Mouse (Mus musculus) embryonic facial prominence, embryonic 10.5 days (tissue): Measurements from ENCODE around the gene Acsl5. TPM values are rescaled to one million over a fixed set of nuclear protein-coding genes. Genes with fewer than 3 reads are reported as not detected.

Source experiments
- DNase-seq: peaks from one replicate; pipeline ENCODE4 v3.0.0-alpha.2; 2017; ENCODE audit warnings: low spot score
- H3K27ac ChIP-seq: fragments of 300-500 bp; sonication (generic); replicated peaks from 2 replicates; pipeline ENCODE4 v1.5.1; 2016; ENCODE audit warnings: mild to moderate bottlenecking
- H3K27me3 ChIP-seq: fragments of 300-500 bp; sonication (generic); replicated peaks from 2 replicates; pipeline ENCODE4 v1.6.1; 2016; ENCODE audit warnings: low read depth, mild to moderate bottlenecking; ENCODE audit not compliant: poor library complexity, severe bottlenecking
- H3K36me3 ChIP-seq: fragments of 300-500 bp; sonication (generic); replicated peaks from 2 replicates; pipeline ENCODE4 v1.6.1; 2016; ENCODE audit warnings: mild to moderate bottlenecking, moderate library complexity
- H3K4me1 ChIP-seq: fragments of 300-500 bp; sonication (generic); 2 replicates; pipeline ENCODE4 v1.6.1; 2016
- H3K4me3 ChIP-seq: fragments of 300-500 bp; sonication (generic); 2 replicates; pipeline ENCODE4 v1.5.1; 2016; ENCODE audit warnings: mild to moderate bottlenecking, moderate library complexity
- H3K9me3 ChIP-seq: fragments of 300-500 bp; sonication (generic); 2 replicates; pipeline ENCODE4 v1.6.1; 2016; ENCODE audit warnings: mild to moderate bottlenecking
- WGBS: fragments of 180-500 bp; shearing (Covaris S2); methylation state at CpG from one replicate; pipeline ENCODE4 v1.1.7; 2016; 5-methylcytosine and 5-hydroxymethylcytosine counted together
- polyA plus RNA-seq: library from polyadenylated mRNA; unstranded; fragments of >200 nt; fragmentation: Nextera tagmentation; extraction: Ambion mirVana; gene quantifications from 2 replicates; pipeline ENCODE4 v1.2.1, GENCODE M21; 2016

Gene Acsl5
- polyA plus RNA-seq, 1 experiment from 2014 or later, result 27.4 TPM

DNA sequence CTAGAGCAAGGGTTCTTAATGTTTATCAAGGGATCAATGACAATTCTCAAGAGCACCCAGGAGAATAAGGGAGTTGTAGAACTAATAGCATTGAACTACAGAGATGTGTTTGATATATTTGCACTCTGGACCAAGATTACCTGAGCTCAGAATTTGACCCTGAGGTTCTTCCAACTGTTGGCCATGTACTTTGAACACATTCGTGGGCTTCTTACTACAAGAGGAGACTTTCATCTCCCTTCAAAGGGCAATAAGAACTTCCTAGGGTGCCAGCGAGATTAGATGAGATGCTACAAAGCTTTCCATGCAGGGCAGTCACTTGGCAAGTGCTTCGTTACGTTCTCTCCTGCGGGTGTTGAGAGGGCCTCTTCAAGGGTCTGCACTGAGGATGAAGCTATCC lies 4.2 kb upstream of the Acsl5 start:
- Histone ChIP-seq H3K27me3 (no peaks in the 10 kb centered on the region), H3K36me3 (no peaks in the 10 kb centered on the region), H3K9me3 (no peaks in the 10 kb centered on the region), H3K4me1 (peaks cover 8% of the 10 kb centered on the region), H3K27ac (no peak overlapping the region), H3K4me3 (no peak overlapping the region)
- no peak for DNase-seq
- 87% methylated on average over 5 of the region's 5 CpGs for WGBS

- Histone ChIP-seq H3K27ac (no peak overlapping the region), H3K9me3 (no peaks in the 10 kb centered on the region), H3K36me3 (no peaks in the 10 kb centered on the region), H3K4me3 (no peak overlapping the region), H3K27me3 (no peaks in the 10 kb centered on the region), H3K4me1 (peaks cover 12% of the 10 kb centered on the region)
- WGBS, result 76% methylated on average over 9 of the region's 9 CpGs
- no peak for DNase-seq
Measured at GRCm38 (mm10) chr19:55247991-55248520, 3.7 kb upstream of the Acsl5 start.

DNA sequence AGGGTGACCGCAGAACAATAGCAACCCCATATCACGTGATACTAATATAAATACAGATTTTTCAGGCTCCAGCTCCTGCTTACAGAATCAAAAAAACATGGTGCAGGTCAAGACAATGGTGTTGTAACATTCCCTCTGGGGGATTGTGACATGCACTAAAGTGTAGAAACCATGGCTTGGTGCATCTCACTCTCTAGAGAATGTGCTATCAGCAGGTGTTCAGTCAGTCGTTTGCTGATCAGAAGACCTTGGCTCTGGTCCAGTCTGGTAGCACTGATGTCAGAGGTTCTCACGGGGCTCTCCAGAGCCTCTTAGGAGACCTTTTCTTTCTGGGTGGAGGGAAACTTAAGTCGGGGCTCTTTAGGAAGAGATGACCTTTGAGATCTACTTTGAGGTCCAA lies 1.3 kb upstream of the Acsl5 start:
- WGBS, result 89% methylated on average over 5 of the region's 5 CpGs
- H3K27ac ChIP-seq, result no peak overlapping the region
- H3K4me3 ChIP-seq, result no peak overlapping the region

GRCm38 (mm10) chr19:55253239-55253569 lies 1.5 kb downstream of the Acsl5 start:
- Histone ChIP-seq H3K27me3 (no peaks in the 10 kb centered on the region), H3K9me3 (no peaks in the 10 kb centered on the region), H3K27ac (peak overlapping the region; percentile 90), H3K4me1 (peaks cover 27% of the 10 kb centered on the region), H3K4me3 (peak overlapping the region; percentile 74), H3K36me3 (no peaks in the 10 kb centered on the region)
- 5% methylated on average over 9 of the region's 9 CpGs for WGBS
- DNase-seq, result no peak

More for the DNA sequence above, 1.3 kb upstream of the Acsl5 start:
- Histone ChIP-seq H3K4me1 (peaks cover 27% of the 10 kb centered on the region), H3K36me3 (no peaks in the 10 kb centered on the region), H3K9me3 (no peaks in the 10 kb centered on the region), H3K27me3 (no peaks in the 10 kb centered on the region)
- no peak for DNase-seq

- Histone ChIP-seq H3K4me1 (peaks cover 27% of the 10 kb centered on the region), H3K27ac (peak overlapping the region; percentile 90), H3K36me3 (no peaks in the 10 kb centered on the region), H3K27me3 (no peaks in the 10 kb centered on the region), H3K4me3 (peak overlapping the region; percentile 74), H3K9me3 (no peaks in the 10 kb centered on the region)
- under 1% methylated on average over 32 of the region's 32 CpGs for WGBS
- DNase-seq, result peak; percentile 73
Measured at GRCm38 (mm10) chr19:55253570-55254441, 2.1 kb downstream of the Acsl5 start.

GRCm38 (mm10) chr19:55254513-55255016 lies 2.8 kb downstream of the Acsl5 start:
- Histone ChIP-seq H3K27me3 (no peaks in the 10 kb centered on the region), H3K4me3 (peak overlapping the region; percentile 74), H3K27ac (peak overlapping the region; percentile 90), H3K36me3 (no peaks in the 10 kb centered on the region), H3K9me3 (no peaks in the 10 kb centered on the region), H3K4me1 (peaks cover 27% of the 10 kb centered on the region)
- WGBS, result 7% methylated on average over 5 of the region's 5 CpGs
- peak; percentile 75 for DNase-seq

GRCm38 (mm10) chr19:55256156-55256555 lies 4.4 kb downstream of the Acsl5 start:
- Histone ChIP-seq H3K27ac (no peak overlapping the region), H3K36me3 (no peaks in the 10 kb centered on the region), H3K9me3 (no peaks in the 10 kb centered on the region), H3K4me3 (no peak overlapping the region), H3K27me3 (no peaks in the 10 kb centered on the region), H3K4me1 (peaks cover 31% of the 10 kb centered on the region)
- WGBS, result 90% methylated on average over 9 of the region's 9 CpGs
- DNase-seq, result no peak

- H3K4me1 ChIP-seq, result peaks cover 29% of the 10 kb centered on the region
- WGBS, result 89% methylated on average over 5 of the region's 5 CpGs
- H3K36me3 ChIP-seq, result no peaks in the 10 kb centered on the region
- H3K27ac ChIP-seq, result no peak overlapping the region
- H3K4me3 ChIP-seq, result no peak overlapping the region
- H3K9me3 ChIP-seq, result no peaks in the 10 kb centered on the region
- no peak for DNase-seq
- no peaks in the 10 kb centered on the region for H3K27me3 ChIP-seq
Measured at GRCm38 (mm10) chr19:55257656-55258375, 6.1 kb downstream of the Acsl5 start.

DNA sequence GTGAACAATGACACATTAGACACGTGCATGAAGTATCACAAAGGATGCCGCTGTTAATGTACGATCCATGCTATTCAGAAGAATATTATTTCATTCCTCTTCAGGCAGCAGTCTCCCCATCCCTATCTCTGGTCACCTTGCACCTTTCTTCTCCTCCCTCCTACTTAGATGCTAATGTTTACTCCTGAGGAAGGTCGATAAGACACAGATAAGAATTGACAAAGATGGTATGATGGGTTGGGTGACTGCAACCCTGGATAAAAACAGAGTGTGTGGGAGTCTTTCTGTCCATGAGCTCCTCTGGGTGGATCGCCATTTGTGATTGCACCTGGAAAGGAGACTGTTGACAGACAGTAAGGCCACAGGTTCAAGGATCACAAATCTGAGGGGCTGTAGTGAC lies 6.8 kb downstream of the Acsl5 start:
- 93% methylated on average over 5 of the region's 5 CpGs for WGBS
- Histone ChIP-seq H3K36me3 (no peaks in the 10 kb centered on the region), H3K4me3 (no peak overlapping the region), H3K4me1 (peaks cover 22% of the 10 kb centered on the region), H3K27me3 (no peaks in the 10 kb centered on the region), H3K9me3 (no peaks in the 10 kb centered on the region), H3K27ac (no peak overlapping the region)
- no peak for DNase-seq

GRCm38 (mm10) chr19:55260389-55261184 lies 8.8 kb downstream of the Acsl5 start:
- Histone ChIP-seq H3K27ac (no peak overlapping the region), H3K4me1 (peaks cover 4% of the 10 kb centered on the region; the same call in 1 of the 2 replicates), H3K36me3 (no peaks in the 10 kb centered on the region), H3K27me3 (no peaks in the 10 kb centered on the region), H3K9me3 (no peaks in the 10 kb centered on the region), H3K4me3 (no peak overlapping the region)
- no peak for DNase-seq
- WGBS, result 84% methylated on average over 12 of the region's 12 CpGs

- H3K27me3 ChIP-seq, result no peaks in the 10 kb centered on the region
- no peaks in the 10 kb centered on the region for H3K36me3 ChIP-seq
- DNase-seq, result no peak
- H3K9me3 ChIP-seq, result no peaks in the 10 kb centered on the region
- no peak overlapping the region for H3K4me3 ChIP-seq
- no peak overlapping the region for H3K27ac ChIP-seq
- WGBS, result 82% methylated on average over 3 of the region's 3 CpGs
- H3K4me1 ChIP-seq, result peaks cover 5% of the 10 kb centered on the region
Measured at GRCm38 (mm10) chr19:55265269-55265668, 13.5 kb downstream of the Acsl5 start.

GRCm38 (mm10) chr19:55266786-55267185 lies 15.0 kb downstream of the Acsl5 start:
- peaks cover 10% of the 10 kb centered on the region for H3K4me1 ChIP-seq
- no peak overlapping the region for H3K27ac ChIP-seq
- no peaks in the 10 kb centered on the region for H3K27me3 ChIP-seq
- WGBS, result 78% methylated on average over 3 of the region's 3 CpGs
- H3K4me3 ChIP-seq, result no peak overlapping the region
- DNase-seq, result no peak
- H3K9me3 ChIP-seq, result no peaks in the 10 kb centered on the region
- H3K36me3 ChIP-seq, result no peaks in the 10 kb centered on the region
